14 mouse cellular contexts compared by ENCODE assay signal in genomic region chr6:38181756-38182318, GRCm38 (mm10). TPM values are rescaled to one million over a fixed set of nuclear protein-coding genes. Genes with fewer than 3 reads are reported as not detected.
DNase-seq lines count a peak whose midpoint lies in the region; ATAC-seq and TF ChIP-seq lines count a peak whose summit lies in the region.
"Had no signal": no experiment of that assay in that cellular context is flagged by ENCODE, and none has a peak within 500 bp of the region (broad histone marks: within the 10 kb centered on the region; RNA-seq: fewer than 3 reads in every experiment).

No protein-coding gene starts in this region.

- no peaks in the 10 kb centered on the region for H3K27me3 ChIP-seq in heart, embryonic 10.5 days (ENCODE audit: insufficient read depth, poor library complexity, severe bottlenecking)
- no peaks in the 10 kb centered on the region for H3K27me3 ChIP-seq in heart, adult 2 months (ENCODE audit: control insufficient read depth, insufficient read depth, low read length)
- H3K27me3 ChIP-seq in midbrain, embryonic 13.5 days, result no peaks in the 10 kb centered on the region
- H3K27me3 ChIP-seq in midbrain, postnatal 0 days (ENCODE audit: insufficient read depth, low read length), result no peaks in the 10 kb centered on the region
- no peaks in the 10 kb centered on the region for H3K27me3 ChIP-seq in limb, embryonic 15.5 days
- H3K27me3 ChIP-seq: lung, embryonic 15.5 days had no signal

- H3K9ac ChIP-seq in heart, adult 2 months (ENCODE audit: low read depth, low read length), result no peak overlapping the region
- H3K9ac ChIP-seq in midbrain, embryonic 13.5 days (replicated peaks), result no peak overlapping the region
- no peak overlapping the region for H3K9ac ChIP-seq in midbrain, postnatal 0 days (replicated peaks; ENCODE audit: low read length, poor library complexity, severe bottlenecking)
- H3K9ac ChIP-seq in limb, embryonic 15.5 days, result no peak overlapping the region
- H3K9ac ChIP-seq: lung, embryonic 15.5 days had no signal

- TF ChIP-seq CTCF in heart, adult 2 months (IDR thresholded peaks at IDR 0.05), result no peak
- TF ChIP-seq CTCF in midbrain, postnatal 0 days (IDR thresholded peaks at IDR 0.05), result no peak

- WGBS in heart, embryonic 10.5 days, result 81% methylated on average over 10 of the region's 10 CpGs
- 89% methylated on average over 10 of the region's 10 CpGs for WGBS in heart, adult 2 months
- WGBS in midbrain, embryonic 13.5 days, result 70% methylated on average over 9 of the region's 10 CpGs
- 70% methylated on average over 10 of the region's 10 CpGs for WGBS in midbrain, postnatal 0 days
- WGBS in limb, embryonic 15.5 days, result 67% methylated on average over 10 of the region's 10 CpGs

- ATAC-seq in midbrain, embryonic 13.5 days, result peak; percentile 34; the same call in 1 of the 2 replicates
- no peak for ATAC-seq in midbrain, postnatal 0 days (ENCODE audit: low FRiP score)
- no peak for ATAC-seq in limb, embryonic 15.5 days (ENCODE audit: insufficient number of reproducible peaks, low FRiP score, low TSS enrichment, low read depth)

- no peak for TF ChIP-seq POLR2A in heart, adult 2 months (IDR thresholded peaks at IDR 0.05; ENCODE audit: insufficient read depth, low read depth, low read length)

- TF ChIP-seq EP300 in heart, adult 2 months (IDR thresholded peaks at IDR 0.05; ENCODE audit: insufficient read depth, low read depth, low read length), result no peak

- peaks cover 14% of the 10 kb centered on the region for H3K36me3 ChIP-seq in heart, embryonic 10.5 days
- no peaks in the 10 kb centered on the region for H3K36me3 ChIP-seq in heart, adult 2 months (ENCODE audit: control insufficient read depth, insufficient read depth, low read length)
- peaks cover 88% of the 10 kb centered on the region for H3K36me3 ChIP-seq in midbrain, embryonic 13.5 days
- H3K36me3 ChIP-seq in midbrain, postnatal 0 days (ENCODE audit: insufficient read depth, low read length), result peaks cover 57% of the 10 kb centered on the region
- H3K36me3 ChIP-seq in limb, embryonic 15.5 days, result peaks cover 23% of the 10 kb centered on the region

- H3K27ac ChIP-seq in heart, embryonic 10.5 days, result peak overlapping the region; percentile 38; the same call in 1 of the 2 replicates
- no peak overlapping the region for H3K27ac ChIP-seq in heart, adult 2 months
- peak overlapping the region; percentile 51; the same call in 1 of the 2 replicates for H3K27ac ChIP-seq in midbrain, embryonic 13.5 days
- no peak overlapping the region for H3K27ac ChIP-seq in midbrain, postnatal 0 days (ENCODE audit: low read depth, low read length)
- peak overlapping the region; percentile 71 for H3K27ac ChIP-seq in limb, embryonic 15.5 days

- no peak overlapping the region for H3K4me3 ChIP-seq in heart, embryonic 10.5 days
- no peak overlapping the region for H3K4me3 ChIP-seq in heart, adult 2 months
- H3K4me3 ChIP-seq in midbrain, embryonic 13.5 days (replicated peaks), result no peak overlapping the region
- no peak overlapping the region for H3K4me3 ChIP-seq in midbrain, postnatal 0 days (ENCODE audit: low read depth, low read length)
- no peak overlapping the region for H3K4me3 ChIP-seq in limb, embryonic 15.5 days
- H3K4me3 ChIP-seq: lung, embryonic 15.5 days had no signal

- H3K4me1 ChIP-seq in heart, embryonic 10.5 days, result peaks cover 20% of the 10 kb centered on the region
- no peaks in the 10 kb centered on the region for H3K4me1 ChIP-seq in heart, adult 2 months (ENCODE audit: control insufficient read depth, insufficient read depth, low read length)
- peaks cover 5% of the 10 kb centered on the region; the same call in 1 of the 2 replicates for H3K4me1 ChIP-seq in midbrain, embryonic 13.5 days (replicated peaks)
- no peaks in the 10 kb centered on the region for H3K4me1 ChIP-seq in midbrain, postnatal 0 days (ENCODE audit: insufficient read depth, low read length)
- H3K4me1 ChIP-seq in limb, embryonic 15.5 days, result peaks cover 27% of the 10 kb centered on the region

- intact Hi-C loops in heart, adult 2 months (cut with DNase I), result no loop called here
- intact Hi-C loops in left cerebral cortex, postnatal 36 days (cut with DNase I), result no loop called here

- H3K4me2 ChIP-seq in midbrain, embryonic 13.5 days (replicated peaks), result no peak overlapping the region
- no peak overlapping the region for H3K4me2 ChIP-seq in midbrain, postnatal 0 days (ENCODE audit: low read depth, low read length, poor library complexity, severe bottlenecking)
- no peak overlapping the region for H3K4me2 ChIP-seq in limb, embryonic 15.5 days
- H3K4me2 ChIP-seq: lung, embryonic 15.5 days had no signal

- no peaks in the 10 kb centered on the region for H3K79me2 ChIP-seq in heart, adult 2 months (replicated peaks; ENCODE audit: control insufficient read depth, insufficient read depth, low read length)

- 0 out of 2 replicates have a peak, but pooled peaks cover 3% of the 10 kb centered on the region for H3K9me3 ChIP-seq in heart, embryonic 10.5 days
- H3K9me3 ChIP-seq in midbrain, embryonic 13.5 days, result no peaks in the 10 kb centered on the region
- no peaks in the 10 kb centered on the region for H3K9me3 ChIP-seq in midbrain, postnatal 0 days (ENCODE audit: low read length)
- no peaks in the 10 kb centered on the region for H3K9me3 ChIP-seq in limb, embryonic 15.5 days
- H3K9me3 ChIP-seq: lung, embryonic 15.5 days had no signal

- no peak for DNase-seq in heart, embryonic 10.5 days (ENCODE audit: low spot score)
- no peak for DNase-seq in heart, adult 2 months
- no peak for DNase-seq in midbrain, postnatal 0 days (ENCODE audit: low spot score)
- DNase-seq in cerebellum, postnatal 25 days, result no peak
- no peak for DNase-seq in T-cell, adult 2 months (ENCODE audit: low spot score)
- no peak for DNase-seq in left cerebral cortex, postnatal 36 days (ENCODE audit: low spot score in 2 of 2)
- DNase-seq: adrenal gland, postnatal 14 days; heart, adult 18-20 months; heart, postnatal 36 days; kidney, postnatal 14 days; layer of hippocampus, postnatal 36 days had no signal

RNA-seq across cellular contexts. Expression of gene Atp6v0a4, which starts 57.5 kb away (rescaled TPM):
- not detected in 2 replicates for polyA plus RNA-seq in heart, embryonic 10.5 days (2016; fragmentation: Nextera tagmentation; extraction: Ambion mirVana)
- 1 to 10 TPM; 1.0 to 2.5 TPM for total RNA-seq in heart, adult 2 months (2021)
- 0.67 and 1.4 TPM in 2 replicates for polyA plus RNA-seq in heart, adult 2 months (2012; rRNA removed)
- polyA plus RNA-seq in midbrain, embryonic 13.5 days (2015; fragmentation: Nextera tagmentation; extraction: Ambion mirVana), result 0.05 and 0.13 TPM in 2 replicates
- total RNA-seq in midbrain, postnatal 0 days (2014; rRNA removed), result 0.09 and 0.27 TPM in 2 replicates
- polyA plus RNA-seq in midbrain, postnatal 0 days (2015; fragmentation: Nextera tagmentation; extraction: Ambion mirVana), result 0.26 and 0.30 TPM in 2 replicates
- 4.0 and 6.0 TPM in 2 replicates for polyA plus RNA-seq in limb, embryonic 15.5 days (2015; fragmentation: Nextera tagmentation; extraction: Ambion mirVana)
- 1 to 10 TPM in 1 of 2 experiments, under 1 TPM in 1; 0.84 to 2.1 TPM for total RNA-seq in left cerebral cortex, postnatal 36 days (2021)

Comparison
In these comparisons a context has a peak if more than half of its experiments do, and no peak if none do; other contexts are left out.
1. H3K27ac ChIP-seq: peak in heart, embryonic 10.5 days (single experiment), midbrain, embryonic 13.5 days (single experiment) and limb, embryonic 15.5 days (single experiment); none in heart, adult 2 months (single experiment) and midbrain, postnatal 0 days (single experiment).